Mouse (Mus musculus) testis, adult 2 months (tissue): ENCODE data around the gene Gak. TPM values are rescaled to one million over a fixed set of nuclear protein-coding genes. Genes with fewer than 3 reads are reported as not detected.

Experiments used
- H3K27ac ChIP-seq: fragments of 200-500 bp; 2 replicates; pipeline ENCODE4 v1.5.1; 2012; ENCODE audit warnings: low read depth, low read length; ENCODE audit not compliant: control insufficient read depth, insufficient read depth
- H3K27me3 ChIP-seq: fragments of 200-500 bp; 2 replicates; pipeline ENCODE4 v1.6.1; 2012; ENCODE audit warnings: mild to moderate bottlenecking, low read length, moderate library complexity; ENCODE audit not compliant: control insufficient read depth, insufficient read depth
- H3K36me3 ChIP-seq: fragments of 200-500 bp; 2 replicates; pipeline ENCODE4 v1.6.1; 2012; ENCODE audit warnings: mild to moderate bottlenecking, low read length; ENCODE audit not compliant: control insufficient read depth, insufficient read depth
- H3K4me1 ChIP-seq: fragments of 200-500 bp; 2 replicates; pipeline ENCODE4 v1.6.1; 2012; ENCODE audit warnings: low read length; ENCODE audit not compliant: control insufficient read depth, insufficient read depth
- H3K4me3 ChIP-seq: fragments of 200-500 bp; 2 replicates; pipeline ENCODE4 v1.5.1; 2012; ENCODE audit warnings: low read depth, mild to moderate bottlenecking, low read length, moderate library complexity, mixed read lengths; ENCODE audit not compliant: control insufficient read depth
- CTCF ChIP-seq: fragments of 200-500 bp; IDR thresholded peaks from 2 replicates; pipeline ENCODE4 v1.5.1; 2012; ENCODE audit warnings: low read depth, mild to moderate bottlenecking, inconsistent platforms, low read length, moderate library complexity; ENCODE audit not compliant: control insufficient read depth, insufficient read depth, insufficient replicate concordance
- POLR2A ChIP-seq: fragments of 200-500 bp; IDR thresholded peaks from 2 replicates; pipeline ENCODE4 v1.6.1; 2012; ENCODE audit warnings: low read depth, mild to moderate bottlenecking, inconsistent platforms, low read length, moderate library complexity; ENCODE audit not compliant: control insufficient read depth
- polyA plus RNA-seq: library from polyadenylated mRNA; depleted of rRNA; stranded (reverse); fragments of >200 nt; gene quantifications from 2 replicates; pipeline ENCODE4 v1.2.3, GENCODE M21; 2012

Gene Gak
- polyA plus RNA-seq, 1 experiment: 36.8 TPM

GRCm38 (mm10) chr5:108654444-108654990 is 25.0 kb upstream of the Gak start:
- H3K36me3 ChIP-seq: no peaks in the 10 kb centered on the region
- TF ChIP-seq POLR2A: no peak
- TF ChIP-seq CTCF: no peak

GRCm38 (mm10) chr5:108653341-108653740 is 23.8 kb upstream of the Gak start:
- no peaks in the 10 kb centered on the region for H3K4me1 ChIP-seq
- H3K36me3 ChIP-seq: no peaks in the 10 kb centered on the region; the same call in 1 of the 2 replicates
- H3K4me3 ChIP-seq: no peak overlapping the region
- TF ChIP-seq POLR2A: no peak
- no peak for TF ChIP-seq CTCF
- no peak overlapping the region for H3K27ac ChIP-seq
- H3K27me3 ChIP-seq: no peaks in the 10 kb centered on the region

More at GRCm38 (mm10) chr5:108654444-108654990, 25.0 kb upstream of the Gak start:
- Histone ChIP-seq H3K27ac (no peak overlapping the region), H3K4me1 (no peaks in the 10 kb centered on the region), H3K4me3 (no peak overlapping the region), H3K27me3 (no peaks in the 10 kb centered on the region)

GRCm38 (mm10) chr5:108651823-108652222 is 22.3 kb upstream of the Gak start:
- Histone ChIP-seq H3K4me1 (no peaks in the 10 kb centered on the region), H3K27ac (no peak overlapping the region), H3K4me3 (no peak overlapping the region), H3K27me3 (no peaks in the 10 kb centered on the region), H3K36me3 (no peaks in the 10 kb centered on the region; the same call in 1 of the 2 replicates)
- TF ChIP-seq POLR2A (no peak), CTCF (no peak)

GRCm38 (mm10) chr5:108651136-108651720 is 21.7 kb upstream of the Gak start:
- TF ChIP-seq CTCF (no peak), POLR2A (no peak)
- no peak overlapping the region for H3K27ac ChIP-seq
- no peaks in the 10 kb centered on the region for H3K27me3 ChIP-seq
- no peaks in the 10 kb centered on the region; the same call in 1 of the 2 replicates for H3K36me3 ChIP-seq
- no peak overlapping the region for H3K4me3 ChIP-seq
- H3K4me1 ChIP-seq: no peaks in the 10 kb centered on the region

GRCm38 (mm10) chr5:108650341-108650740 is 20.8 kb upstream of the Gak start:
- no peak overlapping the region for H3K27ac ChIP-seq
- H3K36me3 ChIP-seq: no peaks in the 10 kb centered on the region; the same call in 1 of the 2 replicates
- TF ChIP-seq CTCF (no peak), POLR2A (no peak)
- no peaks in the 10 kb centered on the region for H3K4me1 ChIP-seq
- H3K4me3 ChIP-seq: no peak overlapping the region
- H3K27me3 ChIP-seq: no peaks in the 10 kb centered on the region

GRCm38 (mm10) chr5:108648937-108649576 is 19.5 kb upstream of the Gak start:
- Histone ChIP-seq H3K27ac (no peak overlapping the region), H3K4me1 (no peaks in the 10 kb centered on the region), H3K27me3 (no peaks in the 10 kb centered on the region), H3K36me3 (no peaks in the 10 kb centered on the region; the same call in 1 of the 2 replicates), H3K4me3 (no peak overlapping the region)
- no peak for TF ChIP-seq CTCF
- no peak for TF ChIP-seq POLR2A

- Histone ChIP-seq H3K27me3 (no peaks in the 10 kb centered on the region), H3K4me1 (no peaks in the 10 kb centered on the region), H3K4me3 (no peak overlapping the region), H3K36me3 (no peaks in the 10 kb centered on the region; the same call in 1 of the 2 replicates), H3K27ac (no peak overlapping the region)
- TF ChIP-seq CTCF: no peak
- no peak for TF ChIP-seq POLR2A
Observed at GRCm38 (mm10) chr5:108647820-108648465, 18.4 kb upstream of the Gak start.

GRCm38 (mm10) chr5:108647311-108647710 is 17.8 kb upstream of the Gak start:
- H3K4me3 ChIP-seq: no peak overlapping the region
- TF ChIP-seq CTCF (no peak), POLR2A (no peak)
- H3K27me3 ChIP-seq: no peaks in the 10 kb centered on the region
- H3K27ac ChIP-seq: no peak overlapping the region
- peaks cover 1% of the 10 kb centered on the region; the same call in 1 of the 2 replicates for H3K36me3 ChIP-seq
- no peaks in the 10 kb centered on the region for H3K4me1 ChIP-seq
